Mouse (Mus musculus) c-Kit-positive CD71-positive TER-119-positive erythroid progenitor cells, embryonic 14.5 days (primary cell): ENCODE measurements around the gene Dennd4b.
"Not testable (repeated sequence)": the region's sequence is repeated elsewhere in the genome, so short reads cannot be mapped to it uniquely, and the experiment has no call there.

Experiments used
- DNase-seq: peaks from one replicate; pipeline ENCODE4 v3.0.0-alpha.2; 2013; ENCODE audit warnings: low spot score

Gene Dennd4b

GRCm38 (mm10) chr3:90279216-90279615 lies 14.2 kb downstream of the Dennd4b start:
- no peak for DNase-seq

- DNase-seq = no peak
Observed at GRCm38 (mm10) chr3:90279743-90280142, 14.8 kb downstream of the Dennd4b start.

GRCm38 (mm10) chr3:90280708-90281107 lies 15.7 kb downstream of the Dennd4b start:
- no peak for DNase-seq

- DNase-seq = no peak
Observed at GRCm38 (mm10) chr3:90284150-90284549, 19.2 kb downstream of the Dennd4b start.

GRCm38 (mm10) chr3:90289403-90289802 lies 24.4 kb downstream of the Dennd4b start:
- not testable (repeated sequence) for DNase-seq

- no peak for DNase-seq
Observed at GRCm38 (mm10) chr3:90290602-90291001, 25.6 kb downstream of the Dennd4b start.

GRCm38 (mm10) chr3:90291982-90292344 lies 27.0 kb downstream of the Dennd4b start:
- peak; percentile 11 for DNase-seq

GRCm38 (mm10) chr3:90292345-90293275 lies 27.6 kb downstream of the Dennd4b start, which contains the start of gene Gatad2b:
Gene Gatad2b (plus strand): TSS chr3:90293178.
- peak; percentile 99 for DNase-seq

- DNase-seq = peak; percentile 40
Observed at GRCm38 (mm10) chr3:90293352-90294063, 28.5 kb downstream of the Dennd4b start.

GRCm38 (mm10) chr3:90294064-90294440 lies 29.1 kb downstream of the Dennd4b start:
- DNase-seq = no peak

GRCm38 (mm10) chr3:90294651-90295050 lies 29.7 kb downstream of the Dennd4b start:
- DNase-seq = no peak

- DNase-seq = no peak
Observed at GRCm38 (mm10) chr3:90305801-90306200, 40.8 kb downstream of the Dennd4b start.

GRCm38 (mm10) chr3:90309589-90309988 lies 44.6 kb downstream of the Dennd4b start:
- no peak for DNase-seq

- DNase-seq = no peak
Observed at GRCm38 (mm10) chr3:90313367-90313766, 48.4 kb downstream of the Dennd4b start.

- no peak for DNase-seq
Observed at GRCm38 (mm10) chr3:90314241-90314640, 49.3 kb downstream of the Dennd4b start.

GRCm38 (mm10) chr3:90322289-90322688 lies 57.3 kb downstream of the Dennd4b start:
- DNase-seq = no peak

GRCm38 (mm10) chr3:90323119-90323518 lies 58.1 kb downstream of the Dennd4b start:
- DNase-seq = no peak
